Mouse (Mus musculus): ENCODE measurements around the gene Trappc3l. TPM values are rescaled to one million over a fixed set of nuclear protein-coding genes. Genes with fewer than 3 reads are reported as not detected.

Gene Trappc3l
- polyA plus RNA-seq, 1 experiment from 2014 or later, result not detected

DNA sequence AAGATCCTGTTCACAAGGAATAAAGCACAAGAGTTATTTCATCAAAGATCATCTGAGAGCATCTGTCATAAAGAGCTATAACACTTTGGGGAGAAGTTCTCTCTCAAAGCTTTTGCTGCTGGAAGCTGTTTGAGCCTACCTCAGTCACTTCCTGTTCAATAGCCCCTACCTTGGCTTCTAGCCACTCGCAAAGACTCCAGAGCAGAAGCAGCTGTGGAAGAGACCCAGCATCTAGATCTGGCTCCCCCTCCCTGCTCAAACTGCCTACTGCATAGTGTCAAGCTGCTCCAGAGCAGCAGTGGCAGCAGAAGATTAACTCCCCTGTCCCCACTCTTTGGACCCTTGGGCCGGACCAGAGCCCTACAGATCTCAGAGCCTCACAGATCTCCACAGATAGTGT is 16.6 kb downstream of the Trappc3l start:
- 66% methylated on average over 2 of the region's 2 CpGs for WGBS

DNA sequence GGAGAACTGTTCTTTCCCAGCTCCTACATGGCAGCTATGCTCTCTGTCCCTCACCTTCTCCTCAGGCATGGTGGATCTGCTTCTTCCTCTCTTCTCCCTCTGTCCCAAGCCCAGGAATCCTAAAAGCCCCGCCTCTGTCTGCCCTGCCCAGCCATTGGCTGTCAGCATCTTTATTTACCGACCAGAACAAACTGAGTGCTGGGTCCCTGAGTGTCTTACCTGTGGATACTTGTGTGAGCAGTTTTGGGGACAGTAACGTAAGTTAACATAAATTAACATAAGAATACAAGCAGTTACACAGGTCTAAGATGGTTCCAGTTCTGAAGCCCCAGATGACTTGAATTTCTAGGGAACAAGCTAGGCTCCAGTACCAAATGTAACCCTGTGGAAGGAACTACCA is 29.2 kb downstream of the Trappc3l start:
- Histone ChIP-seq H3K36me3 (ENCODE audit: control insufficient read depth, insufficient read depth, low read length) (no peaks in the 10 kb centered on the region), H3K4me1 (replicated peaks; ENCODE audit: control insufficient read depth, insufficient read depth) (no peaks in the 10 kb centered on the region; the same call in 1 of the 2 replicates), H3K4me2 (replicated peaks; ENCODE audit: low read depth) (no peak overlapping the region), H3K27me3 (ENCODE audit: control insufficient read depth, insufficient read depth, low read length) (no peaks in the 10 kb centered on the region), H3K9ac (ENCODE audit: low read length) (no peak overlapping the region), H3K4me3 (ENCODE audit: low read depth, low read length) (no peak overlapping the region), H3K27ac (replicated peaks) (no peak overlapping the region), H3K9me3 (ENCODE audit: control insufficient read depth, low read length) (no peaks in the 10 kb centered on the region)
- no peak for ATAC-seq (ENCODE audit: low FRiP score, low TSS enrichment)
- WGBS, result 39% methylated on average over 3 of the region's 3 CpGs
- no peak for TF ChIP-seq CTCF (IDR thresholded peaks at IDR 0.05; ENCODE audit: low read depth)
- no peak for TF ChIP-seq EP300 (optimal IDR thresholded peaks at IDR 0.05)
- DNase-seq (ENCODE audit: low spot score), result no peak

More for the DNA sequence above, 16.6 kb downstream of the Trappc3l start:
- Histone ChIP-seq H3K4me1 (replicated peaks; ENCODE audit: control insufficient read depth, insufficient read depth) (no peaks in the 10 kb centered on the region), H3K9ac (ENCODE audit: low read length) (no peak overlapping the region), H3K4me2 (replicated peaks; ENCODE audit: low read depth) (no peak overlapping the region), H3K36me3 (ENCODE audit: control insufficient read depth, insufficient read depth, low read length) (no peaks in the 10 kb centered on the region), H3K27ac (replicated peaks) (no peak overlapping the region), H3K4me3 (ENCODE audit: low read depth, low read length) (no peak overlapping the region), H3K9me3 (ENCODE audit: control insufficient read depth, low read length) (no peaks in the 10 kb centered on the region), H3K27me3 (ENCODE audit: control insufficient read depth, insufficient read depth, low read length) (no peaks in the 10 kb centered on the region)
- ATAC-seq (ENCODE audit: low FRiP score, low TSS enrichment), result no peak
- DNase-seq (ENCODE audit: low spot score), result no peak
- TF ChIP-seq EP300 (optimal IDR thresholded peaks at IDR 0.05) (no peak), CTCF (IDR thresholded peaks at IDR 0.05; ENCODE audit: low read depth) (no peak)

DNA sequence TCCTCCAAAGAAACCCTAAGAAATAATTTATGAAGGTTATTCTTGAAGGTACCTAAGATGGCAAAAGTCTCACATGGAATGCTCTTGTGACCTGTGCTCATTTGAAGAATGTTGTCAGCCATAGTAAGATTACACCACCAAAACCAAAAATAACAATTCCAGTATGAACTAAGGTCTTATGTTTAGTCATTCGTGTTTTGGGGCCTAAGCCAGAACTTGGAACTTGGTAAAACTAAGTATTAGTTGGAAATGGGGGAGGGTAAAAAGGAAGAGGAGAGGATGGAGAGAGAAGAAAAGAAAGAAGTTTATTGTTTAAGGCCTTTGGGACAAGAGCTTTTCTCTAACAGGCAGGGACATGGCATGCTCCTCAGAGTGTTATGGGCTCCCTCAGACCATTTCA is 32.2 kb downstream of the Trappc3l start:
- 67% methylated on average over 1 of the region's 1 CpGs for WGBS
- no peaks in the 10 kb centered on the region for H3K36me3 ChIP-seq (ENCODE audit: control insufficient read depth, insufficient read depth, low read length)

DNA sequence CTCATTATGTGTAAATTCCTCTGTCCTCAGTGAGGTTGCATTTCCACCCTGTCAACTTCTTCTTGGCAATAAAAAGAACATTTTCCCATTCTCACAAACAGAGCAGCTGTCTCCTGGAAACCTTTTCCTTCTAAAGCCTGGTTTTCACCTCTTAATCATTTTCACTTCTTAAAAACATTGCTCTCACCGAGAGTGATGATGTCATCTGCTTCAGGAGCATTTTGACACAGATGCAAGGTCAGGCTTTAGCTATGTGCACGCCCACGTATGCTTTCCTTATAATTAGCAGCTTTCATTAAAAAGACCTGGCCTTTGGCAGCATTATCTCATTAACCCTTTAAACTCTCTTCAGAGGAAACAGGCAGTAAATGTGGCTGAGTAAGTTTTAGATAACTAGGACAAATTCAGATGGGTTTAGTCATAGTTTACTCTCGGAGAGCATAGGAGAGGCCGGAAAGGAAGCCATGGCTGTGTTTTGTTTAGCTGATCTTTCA is 33.6 kb downstream of the Trappc3l start:
- peak; percentile 57; the same call in 1 of the 2 replicates for ATAC-seq (ENCODE audit: low FRiP score, low TSS enrichment)
- TF ChIP-seq CTCF (IDR thresholded peaks at IDR 0.05; ENCODE audit: low read depth) (no peak), EP300 (optimal IDR thresholded peaks at IDR 0.05) (no peak)
- no peaks in the 10 kb centered on the region for H3K27me3 ChIP-seq (ENCODE audit: control insufficient read depth, insufficient read depth, low read length)
- 10% methylated on average over 5 of the region's 5 CpGs for WGBS
- H3K4me3 ChIP-seq (ENCODE audit: low read depth, low read length), result no peak overlapping the region
- no peaks in the 10 kb centered on the region; the same call in 1 of the 2 replicates for H3K4me1 ChIP-seq (replicated peaks; ENCODE audit: control insufficient read depth, insufficient read depth)
- 0 out of 2 replicates have a peak overlapping the region, but pooled peaks have one; percentile 12 for H3K4me2 ChIP-seq (replicated peaks; ENCODE audit: low read depth)
- H3K9ac ChIP-seq (ENCODE audit: low read length), result no peak overlapping the region
- no peaks in the 10 kb centered on the region for H3K9me3 ChIP-seq (ENCODE audit: control insufficient read depth, low read length)
- DNase-seq (ENCODE audit: low spot score), result no peak
- H3K27ac ChIP-seq (replicated peaks), result no peak overlapping the region
- no peaks in the 10 kb centered on the region for H3K36me3 ChIP-seq (ENCODE audit: control insufficient read depth, insufficient read depth, low read length)

More for the DNA sequence above, 32.2 kb downstream of the Trappc3l start:
- H3K9ac ChIP-seq (ENCODE audit: low read length), result no peak overlapping the region
- ATAC-seq (ENCODE audit: low FRiP score, low TSS enrichment) (no peak), DNase-seq (ENCODE audit: low spot score) (no peak)
- H3K4me3 ChIP-seq (ENCODE audit: low read depth, low read length), result no peak overlapping the region
- TF ChIP-seq CTCF (IDR thresholded peaks at IDR 0.05; ENCODE audit: low read depth), result no peak
- TF ChIP-seq EP300 (optimal IDR thresholded peaks at IDR 0.05), result no peak
- H3K4me2 ChIP-seq (replicated peaks; ENCODE audit: low read depth), result no peak overlapping the region
- H3K9me3 ChIP-seq (ENCODE audit: control insufficient read depth, low read length), result no peaks in the 10 kb centered on the region
- no peaks in the 10 kb centered on the region; the same call in 1 of the 2 replicates for H3K4me1 ChIP-seq (replicated peaks; ENCODE audit: control insufficient read depth, insufficient read depth)
- no peaks in the 10 kb centered on the region for H3K27me3 ChIP-seq (ENCODE audit: control insufficient read depth, insufficient read depth, low read length)
- H3K27ac ChIP-seq (replicated peaks), result no peak overlapping the region

DNA sequence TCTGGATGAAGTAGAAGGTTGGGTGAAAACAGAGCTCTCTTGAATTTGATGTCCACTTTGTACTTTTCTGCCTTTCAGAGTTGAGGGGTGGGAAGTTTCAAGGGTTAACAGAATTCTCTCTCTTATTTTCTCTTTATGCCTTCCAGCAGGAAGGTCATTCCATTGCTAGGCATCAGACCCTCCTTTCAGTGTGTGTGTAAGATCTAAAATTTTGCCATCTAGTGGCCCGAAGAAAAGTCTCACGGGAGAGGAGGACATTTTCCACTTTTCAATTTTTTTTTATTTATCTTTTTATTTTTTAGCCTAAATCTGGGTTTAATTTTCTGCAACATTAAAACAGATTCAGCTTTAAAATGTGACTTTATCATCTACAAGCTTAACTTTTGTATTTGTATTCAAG is 34.3 kb downstream of the Trappc3l start:
- no peak for TF ChIP-seq EP300 (optimal IDR thresholded peaks at IDR 0.05)
- TF ChIP-seq CTCF (IDR thresholded peaks at IDR 0.05; ENCODE audit: low read depth), result peak; percentile 43
- ATAC-seq (ENCODE audit: low FRiP score, low TSS enrichment) (no peak), DNase-seq (ENCODE audit: low spot score) (no peak)
- no peak overlapping the region for H3K4me2 ChIP-seq (replicated peaks; ENCODE audit: low read depth)
- no peaks in the 10 kb centered on the region for H3K9me3 ChIP-seq (ENCODE audit: control insufficient read depth, low read length)
- no peak overlapping the region for H3K9ac ChIP-seq (ENCODE audit: low read length)
- no peak overlapping the region for H3K4me3 ChIP-seq (ENCODE audit: low read depth, low read length)
- no peaks in the 10 kb centered on the region; the same call in 1 of the 2 replicates for H3K4me1 ChIP-seq (replicated peaks; ENCODE audit: control insufficient read depth, insufficient read depth)
- no peaks in the 10 kb centered on the region for H3K27me3 ChIP-seq (ENCODE audit: control insufficient read depth, insufficient read depth, low read length)
- 53% methylated on average over 2 of the region's 2 CpGs for whole genome bisulfite sequencing
- H3K36me3 ChIP-seq (ENCODE audit: control insufficient read depth, insufficient read depth, low read length), result no peaks in the 10 kb centered on the region
- H3K27ac ChIP-seq (replicated peaks), result no peak overlapping the region

DNA sequence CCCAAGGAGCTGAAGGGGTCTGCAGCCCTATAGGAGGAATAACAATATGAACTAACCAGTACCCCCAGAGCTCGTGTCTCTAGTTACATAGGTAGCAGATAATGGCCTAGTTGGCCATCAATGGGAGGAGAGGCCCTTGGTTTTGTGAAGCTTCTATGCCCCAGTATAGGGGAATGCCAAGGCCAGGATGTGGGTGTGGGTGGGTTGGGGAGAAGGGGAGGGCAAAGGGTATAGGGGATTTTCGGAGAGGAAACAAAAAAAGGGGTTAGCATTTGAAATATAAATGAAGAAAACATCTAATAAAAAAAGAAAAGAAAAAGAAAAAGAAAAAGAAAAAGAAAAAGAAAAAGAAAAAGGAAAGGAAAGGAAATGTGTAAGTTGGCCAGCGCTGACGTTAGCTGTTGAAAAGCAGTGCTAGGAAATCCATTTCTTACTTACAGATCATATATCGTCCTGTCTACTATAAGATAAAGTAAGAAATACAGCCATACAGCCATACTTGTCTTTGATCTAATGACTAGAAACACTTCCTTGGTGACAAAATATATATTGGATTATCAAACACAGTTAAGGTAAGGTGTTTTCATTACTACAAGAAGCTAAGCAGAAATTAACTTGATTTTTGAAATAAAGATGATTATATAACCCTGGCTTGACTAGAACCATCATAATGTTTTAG is 37.3 kb downstream of the Trappc3l start:
- no peaks in the 10 kb centered on the region for H3K27me3 ChIP-seq (ENCODE audit: control insufficient read depth, insufficient read depth, low read length)
- H3K9ac ChIP-seq (ENCODE audit: low read length), result no peak overlapping the region
- H3K9me3 ChIP-seq (ENCODE audit: control insufficient read depth, low read length), result no peaks in the 10 kb centered on the region
- H3K27ac ChIP-seq (replicated peaks), result no peak overlapping the region
- DNase-seq (ENCODE audit: low spot score) (no peak), ATAC-seq (ENCODE audit: low FRiP score, low TSS enrichment) (no peak)
- TF ChIP-seq CTCF (IDR thresholded peaks at IDR 0.05; ENCODE audit: low read depth) (no peak), EP300 (optimal IDR thresholded peaks at IDR 0.05) (no peak)
- no peak overlapping the region for H3K4me3 ChIP-seq (ENCODE audit: low read depth, low read length)
- WGBS, result 79% methylated on average over 5 of the region's 5 CpGs
- H3K36me3 ChIP-seq (ENCODE audit: control insufficient read depth, insufficient read depth, low read length), result no peaks in the 10 kb centered on the region
- no peak overlapping the region for H3K4me2 ChIP-seq (replicated peaks; ENCODE audit: low read depth)
- H3K4me1 ChIP-seq (replicated peaks; ENCODE audit: control insufficient read depth, insufficient read depth), result no peaks in the 10 kb centered on the region; the same call in 1 of the 2 replicates

All from stomach, postnatal 0 days (tissue).